Mouse (Mus musculus): ENCODE results near the gene 1700014D04Rik. TPM values are rescaled to one million over a fixed set of nuclear protein-coding genes. Genes with fewer than 3 reads are reported as not detected.

The 1700014D04Rik gene
- polyA plus RNA-seq, 1 experiment from 2014 or later = not detected

DNA sequence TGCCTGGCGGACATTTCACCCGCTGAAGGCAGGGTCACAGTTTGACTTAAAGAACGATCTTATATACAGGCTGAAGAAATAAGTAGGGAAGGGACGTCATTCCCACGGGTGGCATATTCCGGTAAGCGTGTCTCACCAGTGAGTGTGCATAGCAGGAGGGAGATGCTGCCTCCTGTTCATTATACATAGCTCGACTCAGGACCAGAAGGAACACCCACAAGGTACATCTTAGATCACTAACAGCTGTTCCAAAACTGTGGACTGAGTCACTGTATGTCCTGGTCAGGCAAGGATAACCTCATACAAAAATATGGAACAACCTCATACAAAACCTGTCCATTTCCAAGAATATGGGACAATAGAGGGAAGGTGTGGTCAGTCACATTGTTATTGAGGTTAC lies 47.4 kb downstream of the 1700014D04Rik start:
- no peaks in the 10 kb centered on the region for H3K27me3 ChIP-seq (ENCODE audit: control insufficient read depth, insufficient read depth, low read length)
- H3K4me2 ChIP-seq (ENCODE audit: low read length) = no peak overlapping the region
- H3K4me3 ChIP-seq (ENCODE audit: control insufficient read depth in 1 of 2, insufficient read depth in 1 of 2, low read depth in 1 of 2, low read length in 2 of 2) = no peak overlapping the region
- H3K4me1 ChIP-seq (ENCODE audit: control insufficient read depth in 2 of 2, insufficient read depth in 2 of 2, low read length in 2 of 2) = peaks cover 2% of the 10 kb centered on the region in 2 experiments; a peak in 2 of 4 replicates
- no peak overlapping the region for H3K9ac ChIP-seq (ENCODE audit: low read length)
- H3K27ac ChIP-seq (replicated peaks in 1 of 2; ENCODE audit: control insufficient read depth in 1 of 2, insufficient read depth in 1 of 2, low read depth in 2 of 2, low read length in 2 of 2) = no peak overlapping the region
- H3K9me3 ChIP-seq (ENCODE audit: control insufficient read depth, low read length) = no peaks in the 10 kb centered on the region
- ATAC-seq (ENCODE audit: insufficient number of reproducible peaks, insufficient read depth, low FRiP score, low read depth) = no peak
- no peaks in the 10 kb centered on the region for H3K36me3 ChIP-seq (ENCODE audit: control insufficient read depth, insufficient read depth, low read length)
- 90% methylated on average over 8 of the region's 8 CpGs for WGBS

- Histone ChIP-seq H3K36me3 (ENCODE audit: control insufficient read depth, insufficient read depth, low read length) (no peaks in the 10 kb centered on the region), H3K27me3 (ENCODE audit: control insufficient read depth, insufficient read depth, low read length) (no peaks in the 10 kb centered on the region), H3K27ac (replicated peaks in 1 of 2; ENCODE audit: control insufficient read depth in 1 of 2, insufficient read depth in 1 of 2, low read depth in 2 of 2, low read length in 2 of 2) (no peak overlapping the region), H3K9me3 (ENCODE audit: control insufficient read depth, low read length) (no peaks in the 10 kb centered on the region), H3K4me2 (ENCODE audit: low read length) (no peak overlapping the region), H3K4me3 (ENCODE audit: control insufficient read depth in 1 of 2, insufficient read depth in 1 of 2, low read depth in 1 of 2, low read length in 2 of 2) (no peak overlapping the region), H3K4me1 (ENCODE audit: control insufficient read depth in 2 of 2, insufficient read depth in 2 of 2, low read length in 2 of 2) (no peaks in the 10 kb centered on the region), H3K9ac (ENCODE audit: low read length) (no peak overlapping the region)
- ATAC-seq (ENCODE audit: insufficient number of reproducible peaks, insufficient read depth, low FRiP score, low read depth) = no peak
- 85% methylated on average over 7 of the region's 7 CpGs for WGBS
Measured at GRCm38 (mm10) chr13:59695781-59696180, 50.8 kb downstream of the 1700014D04Rik start.

- Histone ChIP-seq H3K4me2 (ENCODE audit: low read length) (no peak within 1 kb of the TSS), H3K27me3 (ENCODE audit: control insufficient read depth, insufficient read depth, low read length) (no peaks in the 10 kb centered on the region), H3K9me3 (ENCODE audit: control insufficient read depth, low read length) (no peaks in the 10 kb centered on the region), H3K4me3 (ENCODE audit: control insufficient read depth in 1 of 2, insufficient read depth in 1 of 2, low read depth in 1 of 2, low read length in 2 of 2) (no peak within 1 kb of the TSS), H3K9ac (ENCODE audit: low read length) (no peak within 1 kb of the TSS), H3K36me3 (ENCODE audit: control insufficient read depth, insufficient read depth, low read length) (no peaks in the 10 kb centered on the region), H3K4me1 (ENCODE audit: control insufficient read depth in 2 of 2, insufficient read depth in 2 of 2, low read length in 2 of 2) (peaks cover 2 to 6% of the 10 kb centered on the region in 2 experiments; a peak in 2 of 4 replicates), H3K27ac (replicated peaks in 1 of 2; ENCODE audit: control insufficient read depth in 1 of 2, insufficient read depth in 1 of 2, low read depth in 2 of 2, low read length in 2 of 2) (no peak within 1 kb of the TSS)
- WGBS = 75% methylated on average over 3 of the region's 3 CpGs
- ATAC-seq (ENCODE audit: insufficient number of reproducible peaks, insufficient read depth, low FRiP score, low read depth) = no peak
Measured at GRCm38 (mm10) chr13:59694008-59694407, 52.5 kb downstream of the 1700014D04Rik start, which contains the start of gene 4921517D22Rik. 4921517D22Rik (minus strand) TSS chr13:59694108.

- WGBS = 86% methylated on average over 10 of the region's 10 CpGs
- Histone ChIP-seq H3K4me2 (ENCODE audit: low read length) (no peak overlapping the region), H3K27me3 (ENCODE audit: control insufficient read depth, insufficient read depth, low read length) (no peaks in the 10 kb centered on the region), H3K9me3 (ENCODE audit: control insufficient read depth, low read length) (no peaks in the 10 kb centered on the region), H3K36me3 (ENCODE audit: control insufficient read depth, insufficient read depth, low read length) (no peaks in the 10 kb centered on the region), H3K4me3 (ENCODE audit: control insufficient read depth in 1 of 2, insufficient read depth in 1 of 2, low read depth in 1 of 2, low read length in 2 of 2) (no peak overlapping the region), H3K9ac (ENCODE audit: low read length) (no peak overlapping the region), H3K4me1 (ENCODE audit: control insufficient read depth in 2 of 2, insufficient read depth in 2 of 2, low read length in 2 of 2) (peaks cover 2 to 15% of the 10 kb centered on the region in 2 experiments; a peak in 3 of 4 replicates), H3K27ac (replicated peaks in 1 of 2; ENCODE audit: control insufficient read depth in 1 of 2, insufficient read depth in 1 of 2, low read depth in 2 of 2, low read length in 2 of 2) (no peak overlapping the region)
- ATAC-seq (ENCODE audit: insufficient number of reproducible peaks, insufficient read depth, low FRiP score, low read depth) = no peak
Measured at GRCm38 (mm10) chr13:59691478-59691877, 55.1 kb downstream of the 1700014D04Rik start.

Other genes starting within 250 kb of the 1700014D04Rik start
- gene Agtpbp1, start 161.5 kb downstream of the 1700014D04Rik start, polyA plus RNA-seq (2014; fragmentation: Nextera tagmentation; extraction: Ambion mirVana) = 14.9 and 15.1 TPM in 2 replicates
- gene Naa35, start 161.5 kb downstream of the 1700014D04Rik start, polyA plus RNA-seq (2014; fragmentation: Nextera tagmentation; extraction: Ambion mirVana) = 54.4 and 70.3 TPM in 2 replicates
- 46.6 and 49.2 TPM in 2 replicates for gene Golm1, start 70.9 kb downstream of the 1700014D04Rik start, polyA plus RNA-seq (2014; fragmentation: Nextera tagmentation; extraction: Ambion mirVana)
- not detected in 2 replicates for gene 4921517D22Rik, start 52.6 kb downstream of the 1700014D04Rik start, polyA plus RNA-seq (2014; fragmentation: Nextera tagmentation; extraction: Ambion mirVana)
- gene Spata31d1a, start 36.4 kb downstream of the 1700014D04Rik start, polyA plus RNA-seq (2014; fragmentation: Nextera tagmentation; extraction: Ambion mirVana) = 0.05 TPM in 1 of 2 replicates, not detected in the other
- gene Spata31d1b, start 34.5 kb downstream of the 1700014D04Rik start, polyA plus RNA-seq (2014; fragmentation: Nextera tagmentation; extraction: Ambion mirVana) = not detected in 2 replicates
- gene Spata31d1d, start 15.0 kb downstream of the 1700014D04Rik start, polyA plus RNA-seq (2014; fragmentation: Nextera tagmentation; extraction: Ambion mirVana) = not detected in 2 replicates
- 213 and 236 TPM in 2 replicates for gene Isca1, start 23.1 kb upstream of the 1700014D04Rik start, polyA plus RNA-seq (2014; fragmentation: Nextera tagmentation; extraction: Ambion mirVana)
- gene Gm49354, start 35.5 kb upstream of the 1700014D04Rik start, polyA plus RNA-seq (2014; fragmentation: Nextera tagmentation; extraction: Ambion mirVana) = not detected in 2 replicates
- gene Tut7, start 76.4 kb upstream of the 1700014D04Rik start, polyA plus RNA-seq (2014; fragmentation: Nextera tagmentation; extraction: Ambion mirVana) = 35.0 and 35.1 TPM in 2 replicates